Mouse (Mus musculus) liver, adult 2 months (tissue): ENCODE results near the gene Ctbp1. TPM values are rescaled to one million over a fixed set of nuclear protein-coding genes. Genes with fewer than 3 reads are reported as not detected.

ENCODE experiments used
- DNase-seq: peaks from one replicate; pipeline ENCODE4 v3.0.0-alpha.2; 2011; ENCODE audit warnings: low read depth, low spot score; ENCODE audit errors: extremely low read depth
- H3K27ac ChIP-seq: fragments of 200-500 bp; replicated peaks from 2 replicates; pipeline ENCODE4 v1.5.1; 2012; ENCODE audit warnings: low read depth, mild to moderate bottlenecking, control low read depth, inconsistent platforms, low read length; ENCODE audit not compliant: insufficient read depth
- H3K27me3 ChIP-seq: fragments of 200-500 bp; 2 replicates; pipeline ENCODE4 v1.6.1; 2012; ENCODE audit warnings: mild to moderate bottlenecking, moderate library complexity, low read length, inconsistent platforms; ENCODE audit not compliant: control insufficient read depth, insufficient read depth
- H3K36me3 ChIP-seq: fragments of 200-500 bp; 2 replicates; pipeline ENCODE4 v1.6.1; 2012; ENCODE audit warnings: low read length, inconsistent platforms; ENCODE audit not compliant: control insufficient read depth, insufficient read depth
- H3K4me1 ChIP-seq: fragments of 200-500 bp; 2 replicates; pipeline ENCODE4 v1.6.1; 2011; ENCODE audit warnings: low read length; ENCODE audit not compliant: control insufficient read depth, insufficient read depth
- H3K4me3 ChIP-seq: fragments of 200-500 bp; 2 replicates; pipeline ENCODE4 v1.5.1; 2011; ENCODE audit warnings: low read depth, mild to moderate bottlenecking, control low read depth, low read length, moderate library complexity; ENCODE audit not compliant: insufficient read depth
- H3K79me2 ChIP-seq: fragments of 200-500 bp; 2 replicates; pipeline ENCODE4 v1.6.1; 2012; ENCODE audit warnings: inconsistent platforms, mild to moderate bottlenecking, low read length, moderate library complexity; ENCODE audit not compliant: control insufficient read depth, insufficient read depth
- H3K9ac ChIP-seq: fragments of 200-500 bp; 2 replicates; pipeline ENCODE4 v1.6.1; 2012; ENCODE audit warnings: low read depth, mild to moderate bottlenecking, control low read depth, inconsistent platforms, low read length
- CTCF ChIP-seq: fragments of 200-500 bp; IDR thresholded peaks from 2 replicates; pipeline ENCODE4 v1.5.1; 2011; ENCODE audit warnings: low read depth, low read length, control low read depth
- POLR2A ChIP-seq: fragments of 200-500 bp; IDR thresholded peaks from 2 replicates; pipeline ENCODE4 v1.6.1; 2011; ENCODE audit warnings: low read length, control low read depth; ENCODE audit not compliant: insufficient read depth; ENCODE audit errors: extremely low read depth
- WGBS: fragments of 180-500 bp; shearing (Covaris S2); methylation state at CpG from one replicate; pipeline ENCODE4 v1.1.7; 2018; 5-methylcytosine and 5-hydroxymethylcytosine counted together
- polyA plus RNA-seq: library from polyadenylated mRNA; depleted of rRNA; stranded (reverse); fragments of >200 nt; gene quantifications from 2 replicates; pipeline ENCODE4 v1.2.3, GENCODE M21; 2012
- total RNA-seq: library from RNA; depleted of rRNA; stranded (reverse); fragments of >200 nt; gene quantifications from 2 replicates; pipeline ENCODE4 v1.2.3, GENCODE M21; 2014

The Ctbp1 gene
- total and polyA plus RNA-seq, 2 experiments: 26.1 to 97.6 TPM

GRCm38 (mm10) chr5:33220350-33221044 is 54.3 kb downstream of the Ctbp1 start:
- H3K27me3 ChIP-seq: no peaks in the 10 kb centered on the region
- no peaks in the 10 kb centered on the region for H3K36me3 ChIP-seq
- TF ChIP-seq POLR2A (no peak), CTCF (no peak)
- no peak overlapping the region for H3K9ac ChIP-seq
- H3K79me2 ChIP-seq: no peaks in the 10 kb centered on the region
- peak; percentile 35 for DNase-seq
- peaks cover 41% of the 10 kb centered on the region for H3K4me1 ChIP-seq
- WGBS: 74% methylated on average over 10 of the region's 10 CpGs
- H3K4me3 ChIP-seq: no peak overlapping the region
- H3K27ac ChIP-seq: no peak overlapping the region

GRCm38 (mm10) chr5:33219831-33220230 is 55.0 kb downstream of the Ctbp1 start:
- WGBS: 95% methylated on average over 4 of the region's 4 CpGs

GRCm38 (mm10) chr5:33218746-33219449 is 55.9 kb downstream of the Ctbp1 start:
- Histone ChIP-seq H3K79me2 (no peaks in the 10 kb centered on the region), H3K36me3 (no peaks in the 10 kb centered on the region), H3K27ac (peak overlapping the region; percentile 72), H3K4me1 (peaks cover 33% of the 10 kb centered on the region), H3K4me3 (no peak overlapping the region), H3K27me3 (no peaks in the 10 kb centered on the region), H3K9ac (peak overlapping the region; percentile 29; the same call in 1 of the 2 replicates)
- peak; percentile 87 for DNase-seq
- TF ChIP-seq POLR2A: no peak
- TF ChIP-seq CTCF: peak; percentile 14; the same call in 1 of the 2 replicates
- WGBS: 31% methylated on average over 20 of the region's 20 CpGs

More at GRCm38 (mm10) chr5:33219831-33220230, 55.0 kb downstream of the Ctbp1 start:
- H3K27me3 ChIP-seq: no peaks in the 10 kb centered on the region
- H3K4me1 ChIP-seq: peaks cover 35% of the 10 kb centered on the region
- no peaks in the 10 kb centered on the region for H3K79me2 ChIP-seq
- no peak overlapping the region for H3K27ac ChIP-seq
- no peak overlapping the region for H3K9ac ChIP-seq
- no peak for DNase-seq
- H3K4me3 ChIP-seq: no peak overlapping the region
- no peaks in the 10 kb centered on the region for H3K36me3 ChIP-seq
- TF ChIP-seq POLR2A: no peak
- TF ChIP-seq CTCF: no peak

GRCm38 (mm10) chr5:33218081-33218480 is 56.7 kb downstream of the Ctbp1 start, which contains the start of gene Spon2:
Gene Spon2, minus strand, starts transcription at chr5:33218455.
- WGBS: 17% methylated on average over 5 of the region's 5 CpGs
- no peaks in the 10 kb centered on the region for H3K36me3 ChIP-seq
- no peak for TF ChIP-seq CTCF
- TF ChIP-seq POLR2A: no peak
- DNase-seq: peak; percentile 72
- H3K4me1 ChIP-seq: peaks cover 33% of the 10 kb centered on the region
- H3K79me2 ChIP-seq: no peaks in the 10 kb centered on the region
- H3K27me3 ChIP-seq: no peaks in the 10 kb centered on the region
- peak within 1 kb of the TSS; percentile 29; the same call in 1 of the 2 replicates for H3K9ac ChIP-seq
- H3K27ac ChIP-seq: peak within 1 kb of the TSS; percentile 72
- H3K4me3 ChIP-seq: no peak within 1 kb of the TSS

- no peak overlapping the region for H3K4me3 ChIP-seq
- no peaks in the 10 kb centered on the region for H3K27me3 ChIP-seq
- H3K36me3 ChIP-seq: no peaks in the 10 kb centered on the region
- peaks cover 33% of the 10 kb centered on the region for H3K4me1 ChIP-seq
- H3K27ac ChIP-seq: peak overlapping the region; percentile 72
- peak overlapping the region; percentile 29; the same call in 1 of the 2 replicates for H3K9ac ChIP-seq
- TF ChIP-seq POLR2A (no peak), CTCF (no peak)
- peak; percentile 75 for DNase-seq
- 24% methylated on average over 3 of the region's 3 CpGs for WGBS
- H3K79me2 ChIP-seq: no peaks in the 10 kb centered on the region
Measured at GRCm38 (mm10) chr5:33217663-33218062, 57.1 kb downstream of the Ctbp1 start.

- peaks cover 22% of the 10 kb centered on the region for H3K4me1 ChIP-seq
- no peak for DNase-seq
- H3K9ac ChIP-seq: no peak overlapping the region
- H3K27ac ChIP-seq: no peak overlapping the region
- no peaks in the 10 kb centered on the region for H3K36me3 ChIP-seq
- WGBS: 79% methylated on average over 4 of the region's 4 CpGs
- TF ChIP-seq CTCF: no peak
- no peak for TF ChIP-seq POLR2A
- H3K27me3 ChIP-seq: no peaks in the 10 kb centered on the region
- H3K79me2 ChIP-seq: no peaks in the 10 kb centered on the region
- no peak overlapping the region for H3K4me3 ChIP-seq
Measured at GRCm38 (mm10) chr5:33214723-33215122, 60.1 kb downstream of the Ctbp1 start.
